Comparison of ENCODE assay signal across 28 mouse cellular contexts in the genomic region with DNA sequence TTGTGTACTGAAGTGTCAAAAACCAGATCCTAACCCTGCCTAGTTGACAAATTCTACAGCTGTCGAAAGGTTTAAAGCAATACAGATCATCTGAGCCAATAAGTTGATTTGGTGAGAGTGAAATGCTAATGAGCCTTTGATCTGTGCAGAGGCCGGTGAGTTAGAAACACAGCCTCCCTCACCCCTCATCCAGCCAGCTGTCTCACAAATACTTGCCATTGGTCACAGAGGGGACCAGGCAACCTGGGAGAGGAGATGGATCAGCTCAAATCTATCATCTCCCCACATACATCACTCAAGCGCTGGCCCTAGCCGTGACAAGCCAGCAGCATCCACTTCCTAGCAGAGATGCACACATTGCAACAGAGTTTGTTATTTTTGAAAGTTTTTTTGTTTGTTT. TPM values are rescaled to one million over a fixed set of nuclear protein-coding genes. Genes with fewer than 3 reads are reported as not detected.
DNase-seq lines count a peak whose midpoint lies in the region; ATAC-seq and TF ChIP-seq lines count a peak whose summit lies in the region.
"Had no signal": no experiment of that assay in that cellular context is flagged by ENCODE, and none has a peak within 500 bp of the region (broad histone marks: within the 10 kb centered on the region; RNA-seq: fewer than 3 reads in every experiment).

No protein-coding gene starts in this region.

- H3K27me3 ChIP-seq in forebrain, embryonic 12.5 days, result no peaks in the 10 kb centered on the region; the same call in 1 of the 2 replicates
- no peaks in the 10 kb centered on the region for H3K27me3 ChIP-seq in forebrain, postnatal 0 days (ENCODE audit: insufficient read depth, low read length)
- H3K27me3 ChIP-seq in midbrain, embryonic 10.5 days (ENCODE audit: low read depth, poor library complexity, severe bottlenecking), result no peaks in the 10 kb centered on the region
- H3K27me3 ChIP-seq in midbrain, embryonic 13.5 days, result no peaks in the 10 kb centered on the region
- H3K27me3 ChIP-seq: hindbrain, embryonic 15.5 days; limb, embryonic 15.5 days; liver, embryonic 13.5 days; neural tube, embryonic 13.5 days had no signal

- DNase-seq in forebrain, postnatal 0 days, result no peak
- DNase-seq in midbrain, embryonic 10.5 days (ENCODE audit: low spot score), result peak; percentile 29
- DNase-seq: adrenal gland, postnatal 10 days; cerebellum, adult 11 months; cerebellum, adult 9-10 months; gastrocnemius, postnatal 10 days; heart, postnatal 14 days; kidney, adult 2 months; kidney, postnatal 36 days; layer of hippocampus, postnatal 36 days; left cerebral cortex, postnatal 4 days; liver, embryonic 13.5 days; lung, adult 18-20 months; lung, postnatal 4 days; midbrain, embryonic 14.5 days; right cerebral cortex, postnatal 14 days; thymus, postnatal 4 days had no signal

- no peak overlapping the region for H3K4me3 ChIP-seq in forebrain, embryonic 12.5 days (replicated peaks)
- H3K4me3 ChIP-seq in forebrain, postnatal 0 days (ENCODE audit: low read depth, low read length), result no peak overlapping the region
- no peak overlapping the region for H3K4me3 ChIP-seq in midbrain, embryonic 10.5 days
- H3K4me3 ChIP-seq in midbrain, embryonic 13.5 days (replicated peaks), result no peak overlapping the region
- H3K4me3 ChIP-seq: erythroblast, embryonic 14.5 days; hindbrain, embryonic 15.5 days; limb, embryonic 15.5 days; liver, embryonic 13.5 days; neural tube, embryonic 13.5 days had no signal

- H3K36me3 ChIP-seq in forebrain, embryonic 12.5 days (replicated peaks), result no peaks in the 10 kb centered on the region
- no peaks in the 10 kb centered on the region for H3K36me3 ChIP-seq in forebrain, postnatal 0 days (ENCODE audit: insufficient read depth)
- no peaks in the 10 kb centered on the region for H3K36me3 ChIP-seq in midbrain, embryonic 10.5 days
- H3K36me3 ChIP-seq in midbrain, embryonic 13.5 days, result no peaks in the 10 kb centered on the region
- H3K36me3 ChIP-seq: G1E; hindbrain, embryonic 15.5 days; limb, embryonic 15.5 days; liver, embryonic 13.5 days; neural tube, embryonic 13.5 days had no signal

- H3K4me1 ChIP-seq in forebrain, embryonic 12.5 days, result peaks cover 14% of the 10 kb centered on the region; the same call in 1 of the 2 replicates
- 0 out of 2 replicates have a peak, but pooled peaks cover 6% of the 10 kb centered on the region for H3K4me1 ChIP-seq in forebrain, postnatal 0 days (ENCODE audit: insufficient read depth)
- peaks cover 31% of the 10 kb centered on the region for H3K4me1 ChIP-seq in midbrain, embryonic 10.5 days
- peaks cover 4% of the 10 kb centered on the region; the same call in 1 of the 2 replicates for H3K4me1 ChIP-seq in midbrain, embryonic 13.5 days (replicated peaks)
- H3K4me1 ChIP-seq: limb, embryonic 15.5 days had no signal

- WGBS in forebrain, embryonic 12.5 days, result 53% methylated on average over 4 of the region's 4 CpGs
- WGBS in forebrain, postnatal 0 days, result 47% methylated on average over 4 of the region's 4 CpGs
- WGBS in midbrain, embryonic 10.5 days, result 47% methylated on average over 4 of the region's 4 CpGs
- 33% methylated on average over 4 of the region's 4 CpGs for WGBS in midbrain, embryonic 13.5 days

- no peaks in the 10 kb centered on the region for H3K9me3 ChIP-seq in forebrain, embryonic 12.5 days
- no peaks in the 10 kb centered on the region for H3K9me3 ChIP-seq in forebrain, postnatal 0 days (ENCODE audit: low read length)
- no peaks in the 10 kb centered on the region for H3K9me3 ChIP-seq in midbrain, embryonic 10.5 days (replicated peaks)
- no peaks in the 10 kb centered on the region for H3K9me3 ChIP-seq in midbrain, embryonic 13.5 days
- H3K9me3 ChIP-seq: hindbrain, embryonic 15.5 days; limb, embryonic 15.5 days; liver, embryonic 13.5 days; neural tube, embryonic 13.5 days had no signal

- no peak overlapping the region for H3K9ac ChIP-seq in forebrain, embryonic 12.5 days
- H3K9ac ChIP-seq in forebrain, postnatal 0 days, result no peak overlapping the region
- H3K9ac ChIP-seq in midbrain, embryonic 13.5 days (replicated peaks), result no peak overlapping the region
- H3K9ac ChIP-seq: hindbrain, embryonic 15.5 days; limb, embryonic 15.5 days; liver, embryonic 13.5 days; neural tube, embryonic 13.5 days had no signal

- no peak overlapping the region for H3K27ac ChIP-seq in forebrain, embryonic 12.5 days
- no peak overlapping the region for H3K27ac ChIP-seq in forebrain, postnatal 0 days (ENCODE audit: low read depth, low read length)
- 0 out of 2 replicates have a peak overlapping the region, but pooled peaks have one; percentile 34 for H3K27ac ChIP-seq in midbrain, embryonic 10.5 days (replicated peaks)
- no peak overlapping the region for H3K27ac ChIP-seq in midbrain, embryonic 13.5 days
- H3K27ac ChIP-seq: hindbrain, embryonic 15.5 days; limb, embryonic 15.5 days; liver, embryonic 13.5 days; neural tube, embryonic 13.5 days had no signal

- no peak for TF ChIP-seq CTCF in forebrain, postnatal 0 days (IDR thresholded peaks at IDR 0.05; ENCODE audit: low read depth)

- H3K4me2 ChIP-seq in forebrain, embryonic 12.5 days, result no peak overlapping the region
- no peak overlapping the region for H3K4me2 ChIP-seq in forebrain, postnatal 0 days (ENCODE audit: low read depth)
- no peak overlapping the region for H3K4me2 ChIP-seq in midbrain, embryonic 13.5 days (replicated peaks)
- H3K4me2 ChIP-seq: hindbrain, embryonic 15.5 days; limb, embryonic 15.5 days; liver, embryonic 13.5 days; neural tube, embryonic 13.5 days had no signal

- peak; percentile 46; the same call in 1 of the 2 replicates for ATAC-seq in forebrain, embryonic 12.5 days (ENCODE audit: low FRiP score)
- ATAC-seq in forebrain, postnatal 0 days, result no peak
- no peak for ATAC-seq in midbrain, embryonic 13.5 days
- peak; percentile 7; the same call in 1 of the 2 replicates for ATAC-seq in common myeloid progenitor, adult 5-6 weeks (replicated peaks; ENCODE audit: low read depth, poor library complexity, severe bottlenecking)
- 0 out of 2 replicates have a peak, but pooled peaks have one; percentile 1 for ATAC-seq in megakaryocyte progenitor cell, adult 5-6 weeks (replicated peaks; ENCODE audit: poor library complexity)
- no peak for ATAC-seq in megakaryocyte-erythroid progenitor cell, adult 5-6 weeks (replicated peaks; ENCODE audit: low FRiP score, low TSS enrichment, poor library complexity, severe bottlenecking)
- ATAC-seq: lung, postnatal 0 days had no signal

RNA-seq across cellular contexts. Expression of a gene that starts 48.7 kb away (rescaled TPM):
- polyA plus RNA-seq in forebrain, embryonic 12.5 days (2016; fragmentation: Nextera tagmentation; extraction: Ambion mirVana), result 21.3 and 21.6 TPM in 2 replicates
- 301 and 445 TPM in 2 replicates for total RNA-seq in forebrain, postnatal 0 days (2014; rRNA removed)
- polyA plus RNA-seq in forebrain, postnatal 0 days (2015; fragmentation: Nextera tagmentation; extraction: Ambion mirVana), result 88.6 and 138 TPM in 2 replicates
- polyA plus RNA-seq in midbrain, embryonic 10.5 days (2016; fragmentation: Nextera tagmentation; extraction: Ambion mirVana), result 5.1 and 6.1 TPM in 2 replicates
- 14.0 and 20.6 TPM in 2 replicates for polyA plus RNA-seq in midbrain, embryonic 13.5 days (2015; fragmentation: Nextera tagmentation; extraction: Ambion mirVana)
- total RNA-seq in common myeloid progenitor, adult 5-6 weeks (2017), result 44.6 and 55.6 TPM in 2 replicates
- total RNA-seq in megakaryocyte progenitor cell, adult 5-6 weeks (2015), result 52.6 and 55.8 TPM in 2 replicates
- 56.3 and 59.1 TPM in 2 replicates for total RNA-seq in megakaryocyte progenitor cell, adult 5-6 weeks (2017)
- total RNA-seq in megakaryocyte-erythroid progenitor cell, adult 5-6 weeks (2014; fragmentation: Nextera tagmentation), result 9.3 and 20.8 TPM in 2 replicates
- 21.3 and 26.5 TPM in 2 replicates for total RNA-seq in megakaryocyte-erythroid progenitor cell, adult 5-6 weeks (2017)

Comparison
In these comparisons a context has a peak if more than half of its experiments do, and no peak if none do; other contexts are left out.
1. ATAC-seq: peak in forebrain, embryonic 12.5 days (single experiment), common myeloid progenitor, adult 5-6 weeks (single experiment) and megakaryocyte progenitor cell, adult 5-6 weeks (single experiment); none in forebrain, postnatal 0 days (single experiment), midbrain, embryonic 13.5 days (single experiment) and megakaryocyte-erythroid progenitor cell, adult 5-6 weeks (single experiment).